In genomic region chr19:30117775-30118174, GRCm38 (mm10) we compare ENCODE assay signal across 10 mouse cellular contexts. TPM values are rescaled to one million over a fixed set of nuclear protein-coding genes. Genes with fewer than 3 reads are reported as not detected.
DNase-seq lines count a peak whose midpoint lies in the region.
"Had no signal": no experiment of that assay in that cellular context is flagged by ENCODE, and none has a peak within 500 bp of the region (broad histone marks: within the 10 kb centered on the region; RNA-seq: fewer than 3 reads in every experiment).

No protein-coding gene starts in this region.

- intact Hi-C loops in left cerebral cortex, postnatal 4 days (cut with DNase I): no loop called here

- peak; percentile 31 to 59 for DNase-seq in left cerebral cortex, adult 18-20 months (ENCODE audit: low spot score in 2 of 2)
- no peak for DNase-seq in left cerebral cortex, postnatal 4 days
- peak; percentile 58 for DNase-seq in heart, adult 8-10 months (ENCODE audit: low spot score)
- DNase-seq in layer of hippocampus, adult 9-11 months: peak; percentile 83
- DNase-seq in right cerebral cortex, adult 2 months (ENCODE audit: low spot score in 2 of 2): peak; percentile 48 to 65
- DNase-seq in kidney, postnatal 4 days: no peak
- DNase-seq in adrenal gland, postnatal 25 days: no peak
- no peak for DNase-seq in kidney, postnatal 10 days
- DNase-seq: adrenal gland, adult 8-10 months; gastrocnemius, postnatal 25 days had no signal

RNA-seq across cellular contexts. Expression of gene Gldc, which starts 57.5 kb away (rescaled TPM):
- 10 to 100 TPM; 23.1 to 23.7 TPM for total RNA-seq in left cerebral cortex, adult 18-20 months (2021)
- 10 to 100 TPM; 11.6 to 11.7 TPM for total RNA-seq in left cerebral cortex, postnatal 4 days (2021)
- total RNA-seq in heart, adult 8-10 months (2022): under 1 TPM; 0.06 to 0.56 (median 0.16) TPM
- total RNA-seq in adrenal gland, postnatal 25 days (2021): 1.1 and 1.2 TPM in 2 replicates

Comparison
In these comparisons a context has a peak if more than half of its experiments do, and no peak if none do; other contexts are left out.
1. DNase-seq: peak in left cerebral cortex, adult 18-20 months (2 of 2), heart, adult 8-10 months (single experiment), layer of hippocampus, adult 9-11 months (single experiment) and right cerebral cortex, adult 2 months (2 of 2); none in left cerebral cortex, postnatal 4 days (single experiment), kidney, postnatal 4 days (0 of 2), adrenal gland, postnatal 25 days (single experiment) and kidney, postnatal 10 days (single experiment).